In the genomic region with DNA sequence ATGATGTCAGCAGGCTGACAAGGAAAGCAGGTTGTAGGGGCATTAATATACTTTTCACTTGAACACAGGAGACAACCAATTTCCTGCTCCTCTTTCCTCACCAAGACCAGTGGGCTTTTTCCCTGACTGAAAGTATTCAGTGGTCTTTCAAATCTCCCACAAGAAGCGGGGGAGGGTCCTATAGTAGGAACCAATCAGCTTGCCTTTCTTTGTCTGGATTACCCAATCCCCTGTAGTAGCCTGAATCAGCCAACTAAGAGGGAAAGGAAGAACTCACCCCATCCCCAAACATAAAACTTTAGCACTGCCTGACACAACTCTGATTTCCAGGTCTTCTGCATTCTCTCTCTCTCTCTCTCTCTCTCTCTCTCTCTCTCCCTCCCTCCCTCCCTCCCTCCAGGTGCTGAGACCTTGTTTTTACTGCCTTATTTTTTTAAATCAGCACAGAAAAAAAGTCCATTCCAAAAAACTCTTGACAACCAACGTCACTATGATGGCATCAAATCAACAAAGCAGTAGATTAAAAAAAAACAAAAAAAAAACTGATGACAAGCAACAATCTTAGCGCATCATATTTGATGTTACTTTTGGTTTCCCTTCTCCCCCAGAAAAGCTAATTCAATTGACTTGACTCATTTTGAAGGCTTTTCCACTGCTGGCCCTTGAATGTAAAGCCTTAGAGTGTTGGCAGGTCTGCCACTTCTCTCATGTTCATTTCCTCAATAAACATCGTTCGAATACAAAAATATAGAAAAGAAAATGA, we compare ENCODE assay signal across 10 mouse cellular contexts. TPM values are rescaled to one million over a fixed set of nuclear protein-coding genes. Genes with fewer than 3 reads are reported as not detected.
DNase-seq lines count a peak whose midpoint lies in the region; ATAC-seq and TF ChIP-seq lines count a peak whose summit lies in the region.
"Had no signal": no experiment of that assay in that cellular context is flagged by ENCODE, and none has a peak within 500 bp of the region (broad histone marks: within the 10 kb centered on the region; RNA-seq: fewer than 3 reads in every experiment).

No protein-coding gene starts in this region.

- no peak overlapping the region for H3K9ac ChIP-seq in lung, embryonic 15.5 days
- H3K9ac ChIP-seq in limb, embryonic 14.5 days (ENCODE audit: low read depth, low read length, severe bottlenecking): no peak overlapping the region

- intact Hi-C loops in left cerebral cortex, postnatal 25 days (cut with DNase I): no loop called here

- H3K36me3 ChIP-seq in lung, embryonic 15.5 days: no peaks in the 10 kb centered on the region
- peaks cover 25% of the 10 kb centered on the region for H3K36me3 ChIP-seq in erythroblast, embryonic 14.5 days (ENCODE audit: control insufficient read depth)
- no peaks in the 10 kb centered on the region for H3K36me3 ChIP-seq in limb, embryonic 14.5 days (ENCODE audit: control insufficient read depth, insufficient read depth, low read length)

- WGBS in lung, embryonic 15.5 days: 37% methylated on average over 5 of the region's 5 CpGs
- 55% methylated on average over 5 of the region's 5 CpGs for WGBS in limb, embryonic 14.5 days

- H3K27ac ChIP-seq in lung, embryonic 15.5 days: no peak overlapping the region
- H3K27ac ChIP-seq in limb, embryonic 14.5 days (replicated peaks; ENCODE audit: low read depth, low read length): no peak overlapping the region

- DNase-seq in lung, postnatal 36 days: no peak
- DNase-seq in limb, embryonic 14.5 days (ENCODE audit: low spot score): peak; percentile 59
- DNase-seq in retina, postnatal 1 day: peak; percentile 86
- DNase-seq in left cerebral cortex, postnatal 25 days (ENCODE audit: low spot score in 2 of 2): no peak
- no peak for DNase-seq in layer of hippocampus, postnatal 36 days
- DNase-seq in right cerebral cortex, adult 18-20 months: no peak
- DNase-seq: gastrocnemius, postnatal 36 days had no signal

- no peaks in the 10 kb centered on the region for H3K27me3 ChIP-seq in lung, embryonic 15.5 days
- H3K27me3 ChIP-seq in erythroblast, embryonic 14.5 days (ENCODE audit: control insufficient read depth): peaks cover 3% of the 10 kb centered on the region; the same call in 1 of the 2 replicates
- no peaks in the 10 kb centered on the region for H3K27me3 ChIP-seq in limb, embryonic 14.5 days (ENCODE audit: control insufficient read depth, insufficient read depth, low read length)

- H3K4me2 ChIP-seq in lung, embryonic 15.5 days: peak overlapping the region; percentile 45
- peak overlapping the region; percentile 33 for H3K4me2 ChIP-seq in limb, embryonic 14.5 days (replicated peaks; ENCODE audit: low read depth, low read length, severe bottlenecking)

- TF ChIP-seq POLR2A in limb, embryonic 14.5 days (IDR thresholded peaks at IDR 0.05; ENCODE audit: borderline replicate concordance, extremely low read depth, insufficient read depth, insufficient read length): no peak

- H3K4me3 ChIP-seq in lung, embryonic 15.5 days: peak overlapping the region; percentile 20
- peak overlapping the region; percentile 77 for H3K4me3 ChIP-seq in erythroblast, embryonic 14.5 days (replicated peaks)
- no peak overlapping the region for H3K4me3 ChIP-seq in limb, embryonic 14.5 days (replicated peaks; ENCODE audit: low read length)

- ATAC-seq in lung, embryonic 15.5 days (ENCODE audit: borderline replicate concordance, extremely low read depth, low FRiP score, low TSS enrichment): 0 out of 2 replicates have a peak, but pooled peaks have one; percentile 28
- peak; percentile 79 for ATAC-seq in limb, embryonic 14.5 days (ENCODE audit: low FRiP score, low read depth)

- 0 out of 2 replicates have a peak, but pooled peaks cover 8% of the 10 kb centered on the region for H3K4me1 ChIP-seq in lung, embryonic 15.5 days
- peaks cover 45% of the 10 kb centered on the region for H3K4me1 ChIP-seq in erythroblast, embryonic 14.5 days (ENCODE audit: control insufficient read depth)
- H3K4me1 ChIP-seq in limb, embryonic 14.5 days (ENCODE audit: control insufficient read depth, insufficient read depth, low read length): no peaks in the 10 kb centered on the region

- H3K9me3 ChIP-seq in lung, embryonic 15.5 days: no peaks in the 10 kb centered on the region
- H3K9me3 ChIP-seq in erythroblast, embryonic 14.5 days (ENCODE audit: control insufficient read depth, low read length): no peaks in the 10 kb centered on the region
- no peaks in the 10 kb centered on the region for H3K9me3 ChIP-seq in limb, embryonic 14.5 days (ENCODE audit: control insufficient read depth, low read length)

RNA-seq across cellular contexts. Expression of a gene that starts 2.1 kb away (rescaled TPM):
- 32.5 and 35.9 TPM in 2 replicates for polyA plus RNA-seq in lung, embryonic 15.5 days (2015; fragmentation: Nextera tagmentation; extraction: Ambion mirVana)
- 8.1 and 10.8 TPM in 2 replicates for polyA plus RNA-seq in erythroblast, embryonic 14.5 days (2012)
- 46.2 and 46.3 TPM in 2 replicates for polyA plus RNA-seq in limb, embryonic 14.5 days (2012; rRNA removed)
- polyA plus RNA-seq in limb, embryonic 14.5 days (2014; fragmentation: Nextera tagmentation; extraction: Ambion mirVana): 27.5 and 31.9 TPM in 2 replicates
- total RNA-seq in left cerebral cortex, postnatal 25 days (2021): 100 to 1,000 TPM; 150 to 151 TPM
- 10 to 100 TPM; 68.9 to 70.3 TPM for total RNA-seq in layer of hippocampus, postnatal 36 days (2021)

RNA-seq across cellular contexts. Expression of a gene that starts 27.3 kb away (rescaled TPM):
- not detected in 2 replicates for polyA plus RNA-seq in lung, embryonic 15.5 days (2015; fragmentation: Nextera tagmentation; extraction: Ambion mirVana)
- not detected in 2 replicates for polyA plus RNA-seq in erythroblast, embryonic 14.5 days (2012)
- not detected in 2 replicates for polyA plus RNA-seq in limb, embryonic 14.5 days (2012; rRNA removed)
- polyA plus RNA-seq in limb, embryonic 14.5 days (2014; fragmentation: Nextera tagmentation; extraction: Ambion mirVana): not detected in 2 replicates
- total RNA-seq in left cerebral cortex, postnatal 25 days (2021): not detected
- total RNA-seq in layer of hippocampus, postnatal 36 days (2021): not detected
- total RNA-seq: gastrocnemius, postnatal 36 days had no signal
- polyA plus RNA-seq: small intestine, adult 2 months had no signal

Comparison
In these comparisons a context has a peak if more than half of its experiments do, and no peak if none do; other contexts are left out.
1. DNase-seq: peak in limb, embryonic 14.5 days (single experiment) and retina, postnatal 1 day (single experiment); none in lung, postnatal 36 days (single experiment), left cerebral cortex, postnatal 25 days (0 of 2), layer of hippocampus, postnatal 36 days (0 of 2) and right cerebral cortex, adult 18-20 months (single experiment).